Mouse (Mus musculus): Measurements from ENCODE around the gene Il1rn. TPM values are rescaled to one million over a fixed set of nuclear protein-coding genes. Genes with fewer than 3 reads are reported as not detected.

Il1rn gene
- total RNA-seq, 2 experiments from 2014 or later, result not detected

- intact Hi-C loops (cut with DNase I), result no loop called here
- no peak for DNase-seq (ENCODE audit: low spot score)
Observed at GRCm38 (mm10) chr2:24367895-24368261, 31.2 kb downstream of the Il1rn start.

DNA sequence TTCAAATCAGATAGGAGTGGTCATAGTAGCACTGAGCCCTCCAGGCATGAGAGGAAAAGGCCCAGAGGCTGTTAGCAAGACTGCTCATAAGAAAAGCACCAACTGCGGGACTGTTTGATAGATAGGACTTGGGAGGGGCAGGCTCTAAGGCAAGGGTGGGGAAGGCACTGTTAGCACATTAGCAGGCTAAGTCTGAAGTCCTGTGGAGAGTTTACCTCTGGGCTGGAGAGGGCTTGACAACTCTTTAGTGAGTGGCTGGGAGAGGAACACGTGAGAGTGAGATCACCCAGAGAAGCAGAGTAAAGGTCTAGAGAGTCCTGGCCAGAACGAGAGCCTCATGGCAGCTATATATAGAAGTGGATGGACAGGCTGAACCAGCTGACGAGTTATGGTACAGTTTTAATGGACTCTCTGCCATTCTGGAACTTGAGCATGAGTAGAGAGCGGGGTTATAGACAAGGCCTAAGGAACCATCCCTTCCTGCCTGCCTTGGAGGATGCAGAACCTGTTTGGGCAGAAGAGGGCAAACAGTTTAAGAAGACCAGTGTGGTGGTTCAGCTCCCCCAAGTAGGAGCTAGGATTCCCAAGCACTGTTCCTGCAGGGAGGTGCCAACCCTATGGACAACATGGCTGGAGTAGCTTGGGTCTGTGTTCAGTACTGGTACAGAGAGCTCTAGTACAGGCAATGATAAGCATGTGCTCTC lies 42.2 kb downstream of the Il1rn start:
- DNase-seq (ENCODE audit: low spot score), result no peak
- intact Hi-C loops (cut with DNase I), result no loop called here

- intact Hi-C loops (cut with DNase I), result no loop called here
Observed at GRCm38 (mm10) chr2:24382456-24383230, 46.0 kb downstream of the Il1rn start.

GRCm38 (mm10) chr2:24383636-24384035 lies 47.0 kb downstream of the Il1rn start:
- intact Hi-C loops (cut with DNase I), result no loop called here
- no peak for DNase-seq (ENCODE audit: low spot score)

More at GRCm38 (mm10) chr2:24382456-24383230, 46.0 kb downstream of the Il1rn start:
- no peak for DNase-seq (ENCODE audit: low spot score)

- intact Hi-C loops (cut with DNase I), result no loop called here
- no peak for DNase-seq (ENCODE audit: low spot score)
Observed at GRCm38 (mm10) chr2:24384393-24384792, 47.7 kb downstream of the Il1rn start.

- intact Hi-C loops (cut with DNase I), result no loop called here
- DNase-seq (ENCODE audit: low spot score), result no peak
Observed at GRCm38 (mm10) chr2:24385111-24385961, 48.7 kb downstream of the Il1rn start.

DNA sequence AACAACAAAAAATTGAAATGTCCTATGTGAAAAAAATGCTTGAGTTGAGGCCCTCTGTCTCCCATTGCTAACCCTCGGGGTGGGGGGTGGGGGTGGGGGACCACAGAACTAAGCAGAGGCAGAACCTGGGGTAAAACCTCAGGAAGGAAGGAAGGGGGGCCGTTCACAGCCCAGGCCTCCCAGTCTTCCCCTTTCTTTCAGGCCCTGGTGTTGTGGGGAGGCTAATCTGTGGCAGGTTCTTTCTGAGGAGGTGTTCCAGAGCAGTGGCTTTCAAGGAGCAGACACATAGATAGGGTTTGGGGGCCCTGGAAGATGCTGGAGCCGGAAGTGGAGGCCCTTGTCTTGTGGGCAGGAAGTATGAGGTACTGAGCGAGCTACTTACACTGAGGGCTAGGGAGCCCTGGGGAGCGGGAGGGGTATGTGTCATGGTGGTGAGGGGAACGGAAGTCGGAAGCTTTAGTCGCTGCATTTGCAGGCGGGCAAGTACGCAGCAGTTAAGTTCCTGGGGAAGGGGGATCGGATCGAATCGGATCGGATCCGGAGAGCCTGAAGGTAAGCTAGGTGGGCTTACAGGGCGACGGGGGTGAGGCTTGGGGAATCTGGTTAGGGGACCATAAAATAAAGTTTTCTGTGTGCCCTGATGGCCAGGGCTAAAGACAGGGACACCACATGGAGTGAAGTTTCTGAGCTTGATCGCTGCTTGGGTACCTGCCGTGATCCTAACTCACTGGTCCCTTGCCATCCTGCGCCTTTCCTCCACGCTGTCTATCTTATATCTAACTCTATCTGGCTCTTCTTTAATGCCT lies 49.7 kb downstream of the Il1rn start:
- DNase-seq (ENCODE audit: low spot score), result no peak
- intact Hi-C loops (cut with DNase I), result no loop called here

DNA sequence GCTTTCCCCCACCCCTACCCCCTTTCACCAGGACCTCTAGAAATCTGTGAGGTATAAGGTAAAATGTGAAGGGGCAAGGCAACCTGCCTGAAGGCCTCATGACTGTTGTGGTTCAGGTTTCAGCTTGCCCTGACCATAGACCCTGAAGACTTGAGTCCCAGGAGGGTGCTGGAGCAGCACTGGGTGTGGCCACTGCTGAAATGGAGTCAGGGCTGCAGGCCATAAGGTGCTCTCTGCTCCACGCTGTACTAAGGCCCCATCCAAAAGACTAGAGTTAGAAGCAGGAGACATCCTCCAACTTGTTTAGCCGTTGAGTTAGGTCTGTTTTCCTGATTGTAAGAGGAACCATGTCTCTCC lies 50.3 kb downstream of the Il1rn start:
- intact Hi-C loops (cut with DNase I), result no loop called here
- DNase-seq (ENCODE audit: low spot score), result no peak

GRCm38 (mm10) chr2:24387361-24388283 lies 51.0 kb downstream of the Il1rn start:
- DNase-seq (ENCODE audit: low spot score), result no peak
- intact Hi-C loops (cut with DNase I), result no loop called here

DNA sequence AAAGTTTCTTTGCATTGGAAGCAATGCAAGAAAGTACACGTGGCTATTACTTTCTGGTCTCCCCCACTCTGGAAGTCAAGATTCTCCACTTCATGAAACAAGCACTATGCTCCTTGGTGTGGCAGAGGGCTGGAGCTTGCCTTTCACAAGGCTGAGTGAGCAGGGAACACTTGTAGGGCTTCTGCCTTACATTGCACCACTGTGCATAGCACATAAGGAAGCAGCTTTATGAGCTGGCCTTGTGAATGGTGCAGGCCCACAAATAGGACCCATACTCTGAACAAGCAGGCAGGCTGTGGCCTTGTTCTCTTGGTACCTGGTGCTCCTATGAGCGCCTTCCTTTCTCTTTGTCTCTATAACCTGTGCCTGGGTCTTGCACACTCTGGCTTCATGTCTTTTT lies 56.6 kb downstream of the Il1rn start:
- intact Hi-C loops (cut with DNase I), result no loop called here
- no peak for DNase-seq (ENCODE audit: low spot score)

GRCm38 (mm10) chr2:24397115-24397514 lies 60.5 kb downstream of the Il1rn start:
- intact Hi-C loops (cut with DNase I), result no loop called here
- DNase-seq (ENCODE audit: low spot score), result no peak

- intact Hi-C loops (cut with DNase I), result no loop called here
- no peak for DNase-seq (ENCODE audit: low spot score)
Observed at GRCm38 (mm10) chr2:24400711-24401110, 64.1 kb downstream of the Il1rn start.

Other genes with a start within 250 kb of the Il1rn start
- not detected for gene Tbpl2, start 240.3 kb upstream of the Il1rn start, total RNA-seq (2021)
- not detected for gene Il1f8, start 183.7 kb upstream of the Il1rn start, total RNA-seq (2021)
- not detected for gene Il1f9, start 150.4 kb upstream of the Il1rn start, total RNA-seq (2021)
- not detected for gene Il1f6, start 121.4 kb upstream of the Il1rn start, total RNA-seq (2021)
- gene Il1f5, start 59.9 kb upstream of the Il1rn start, total RNA-seq (2021), result not detected
- not detected for gene Il1f10, start 45.7 kb upstream of the Il1rn start, total RNA-seq (2021)
- gene Psd4, start 30.7 kb downstream of the Il1rn start, total RNA-seq (2021), result 1 to 10 TPM; 1.1 to 1.2 TPM
- not detected for gene Pax8, start 138.7 kb downstream of the Il1rn start, total RNA-seq (2021)